ENCODE assay signal across 8 mouse cellular contexts in the genomic region with DNA sequence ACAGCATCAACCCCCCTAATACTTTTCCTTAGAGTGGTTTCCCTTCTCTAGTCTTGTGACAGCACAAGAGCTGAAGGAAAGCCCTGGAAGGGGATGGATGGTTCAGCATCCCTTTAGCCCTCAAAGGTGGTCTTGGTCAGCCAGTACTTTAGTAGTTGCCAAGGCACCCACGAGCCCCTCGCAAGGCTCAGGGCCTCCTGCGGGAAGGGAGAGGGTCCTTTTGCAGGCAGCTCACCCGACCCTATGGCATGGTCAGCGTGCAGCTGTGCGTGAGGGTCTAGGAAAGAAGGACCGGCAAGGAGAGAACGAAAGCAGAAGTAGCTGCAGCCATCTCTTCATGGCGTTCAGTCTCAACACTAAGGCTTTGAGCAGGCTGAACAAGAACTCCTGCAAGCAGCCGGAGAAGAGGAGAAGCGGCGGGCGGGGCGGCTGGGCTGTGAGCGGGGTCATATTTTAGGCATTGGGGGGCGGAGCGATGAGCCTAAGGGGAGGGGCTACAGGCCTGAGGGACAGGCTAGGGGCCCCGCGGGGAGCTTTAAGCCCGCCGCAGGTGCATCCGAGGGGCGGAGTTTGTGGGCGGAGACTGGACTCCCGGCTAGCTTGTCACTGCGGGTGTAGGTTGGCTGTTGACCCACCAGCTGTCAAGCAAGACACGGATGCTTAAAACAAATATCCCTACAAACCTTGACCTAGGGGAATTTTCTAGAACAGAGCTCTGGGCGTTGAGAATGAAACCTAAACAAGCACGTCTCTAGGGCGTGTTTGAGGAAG. TPM values are rescaled to one million over a fixed set of nuclear protein-coding genes. Genes with fewer than 3 reads are reported as not detected.
DNase-seq lines count a peak whose midpoint lies in the region; ATAC-seq and TF ChIP-seq lines count a peak whose summit lies in the region.

No protein-coding gene starts in this region.

- ATAC-seq in frontal cortex, adult (ENCODE audit: low TSS enrichment), result peak; percentile 86
- ATAC-seq in hindbrain, embryonic 13.5 days (ENCODE audit: low FRiP score), result peak; percentile 80
- peak; percentile 84 for ATAC-seq in limb, embryonic 13.5 days (ENCODE audit: low FRiP score, low read depth)
- peak; percentile 75 for ATAC-seq in midbrain, embryonic 13.5 days

- peak overlapping the region; percentile 42 for H3K4me3 ChIP-seq in hindbrain, embryonic 13.5 days
- peak overlapping the region; percentile 35 for H3K4me3 ChIP-seq in limb, embryonic 13.5 days
- peak overlapping the region; percentile 41 for H3K4me3 ChIP-seq in midbrain, embryonic 13.5 days (replicated peaks)
- H3K4me3 ChIP-seq in spleen, adult 2 months (ENCODE audit: extremely low read depth, insufficient read depth, insufficient read length), result peak overlapping the region; percentile 42; the same call in 1 of the 2 replicates

- H3K9me3 ChIP-seq in hindbrain, embryonic 13.5 days, result no peaks in the 10 kb centered on the region
- no peaks in the 10 kb centered on the region for H3K9me3 ChIP-seq in limb, embryonic 13.5 days
- H3K9me3 ChIP-seq in midbrain, embryonic 13.5 days, result no peaks in the 10 kb centered on the region

- no peak overlapping the region for H3K27ac ChIP-seq in hindbrain, embryonic 13.5 days
- no peak overlapping the region for H3K27ac ChIP-seq in limb, embryonic 13.5 days
- H3K27ac ChIP-seq in midbrain, embryonic 13.5 days, result peak overlapping the region; percentile 31; the same call in 1 of the 2 replicates
- peak overlapping the region; percentile 72 for H3K27ac ChIP-seq in spleen, adult 2 months (ENCODE audit: insufficient read depth, low read length)

- H3K27me3 ChIP-seq in hindbrain, embryonic 13.5 days, result peaks cover 15% of the 10 kb centered on the region
- peaks cover 13% of the 10 kb centered on the region for H3K27me3 ChIP-seq in limb, embryonic 13.5 days
- H3K27me3 ChIP-seq in midbrain, embryonic 13.5 days, result peaks cover 21% of the 10 kb centered on the region
- no peaks in the 10 kb centered on the region for H3K27me3 ChIP-seq in spleen, adult 2 months (ENCODE audit: control insufficient read depth, insufficient read depth, low read length)

- no peak for DNase-seq in frontal cortex, postnatal 25 days (ENCODE audit: low spot score in 2 of 2)
- peak; percentile 54 for DNase-seq in cerebellum, adult 8-10 months
- peak; percentile 26 to 53 for DNase-seq in frontal cortex, postnatal 10 days (ENCODE audit: low spot score in 2 of 2)
- peak; percentile 81 to 91 for DNase-seq in spleen, adult 2 months (ENCODE audit: low read depth in 1 of 2, low spot score in 2 of 2)

- peak overlapping the region; percentile 56 for H3K9ac ChIP-seq in hindbrain, embryonic 13.5 days
- H3K9ac ChIP-seq in limb, embryonic 13.5 days, result peak overlapping the region; percentile 59
- H3K9ac ChIP-seq in midbrain, embryonic 13.5 days (replicated peaks), result peak overlapping the region; percentile 55

- WGBS in hindbrain, embryonic 13.5 days, result under 1% methylated on average over 30 of the region's 30 CpGs
- WGBS in limb, embryonic 13.5 days, result 1% methylated on average over 30 of the region's 30 CpGs
- 1% methylated on average over 30 of the region's 30 CpGs for WGBS in midbrain, embryonic 13.5 days
- 1% methylated on average over 30 of the region's 30 CpGs for WGBS in spleen, adult 2 months

- TF ChIP-seq POLR2A in spleen, adult 2 months (IDR thresholded peaks at IDR 0.05; ENCODE audit: low read depth, low read length), result no peak

- H3K36me3 ChIP-seq in hindbrain, embryonic 13.5 days, result no peaks in the 10 kb centered on the region
- peaks cover 13% of the 10 kb centered on the region for H3K36me3 ChIP-seq in limb, embryonic 13.5 days
- no peaks in the 10 kb centered on the region for H3K36me3 ChIP-seq in midbrain, embryonic 13.5 days
- H3K36me3 ChIP-seq in spleen, adult 2 months (ENCODE audit: control insufficient read depth, insufficient read depth, low read length), result peaks cover 6% of the 10 kb centered on the region; the same call in 1 of the 2 replicates

- peaks cover 18% of the 10 kb centered on the region for H3K4me1 ChIP-seq in hindbrain, embryonic 13.5 days (replicated peaks)
- H3K4me1 ChIP-seq in limb, embryonic 13.5 days, result peaks cover 10% of the 10 kb centered on the region
- H3K4me1 ChIP-seq in midbrain, embryonic 13.5 days (replicated peaks), result peaks cover 18% of the 10 kb centered on the region
- peaks cover 17% of the 10 kb centered on the region; the same call in 1 of the 2 replicates for H3K4me1 ChIP-seq in spleen, adult 2 months (ENCODE audit: control insufficient read depth, insufficient read depth, insufficient read length)

- peak overlapping the region; percentile 69 for H3K4me2 ChIP-seq in hindbrain, embryonic 13.5 days
- peak overlapping the region; percentile 67 for H3K4me2 ChIP-seq in limb, embryonic 13.5 days (replicated peaks)
- H3K4me2 ChIP-seq in midbrain, embryonic 13.5 days (replicated peaks), result peak overlapping the region; percentile 69

- TF ChIP-seq CTCF in spleen, adult 2 months (IDR thresholded peaks at IDR 0.05; ENCODE audit: extremely low read depth, insufficient read depth, insufficient read length, insufficient replicate concordance), result no peak

RNA-seq across cellular contexts. Expression of a gene that starts 6.3 kb away (rescaled TPM):
- polyA plus RNA-seq in hindbrain, embryonic 13.5 days (2015; fragmentation: Nextera tagmentation; extraction: Ambion mirVana), result 0.74 and 1.1 TPM in 2 replicates
- polyA plus RNA-seq in limb, embryonic 13.5 days (2015; fragmentation: Nextera tagmentation; extraction: Ambion mirVana), result 1.8 and 1.9 TPM in 2 replicates
- 0.28 and 0.36 TPM in 2 replicates for polyA plus RNA-seq in midbrain, embryonic 13.5 days (2015; fragmentation: Nextera tagmentation; extraction: Ambion mirVana)
- polyA plus RNA-seq in spleen, adult 2 months (2012; rRNA removed), result 1.6 and 2.4 TPM in 2 replicates

Comparison
In these comparisons a context has a peak if more than half of its experiments do, and no peak if none do; other contexts are left out.
1. DNase-seq: peak in cerebellum, adult 8-10 months (single experiment), frontal cortex, postnatal 10 days (2 of 2) and spleen, adult 2 months (2 of 2); none in frontal cortex, postnatal 25 days (0 of 2).
2. H3K27ac ChIP-seq: peak in midbrain, embryonic 13.5 days (single experiment) and spleen, adult 2 months (single experiment); none in hindbrain, embryonic 13.5 days (single experiment) and limb, embryonic 13.5 days (single experiment).
3. Peak in every context shown above with its lines, with median percentiles within 50 percentile points of each other: ATAC-seq, H3K4me2 ChIP-seq, H3K4me3 ChIP-seq and H3K9ac ChIP-seq.